Mouse (Mus musculus) kidney, postnatal 0 days (tissue): ENCODE data around the gene Gtse1. TPM values are rescaled to one million over a fixed set of nuclear protein-coding genes. Genes with fewer than 3 reads are reported as not detected.

ENCODE experiments used
- ATAC-seq: fragments of 200-750 bp; cut with Nextera tagmentation; replicated peaks from 2 replicates; pipeline ENCODE4 v1.8.0; 2017; ENCODE audit warnings: low read depth, moderate number of reproducible peaks, moderate TSS enrichment, moderate library complexity; ENCODE audit not compliant: low FRiP score
- DNase-seq: peaks from one replicate; pipeline ENCODE4 v3.0.0-alpha.2; 2016; ENCODE audit warnings: low spot score
- H3K27ac ChIP-seq: fragments of 300-500 bp; sonication (generic); 2 replicates; pipeline ENCODE4 v1.5.1; 2014; ENCODE audit warnings: mild to moderate bottlenecking
- H3K27me3 ChIP-seq: fragments of 300-500 bp; sonication (generic); 2 replicates; pipeline ENCODE4 v1.6.1; 2014; ENCODE audit warnings: low read length, mixed read lengths; ENCODE audit not compliant: insufficient read depth
- H3K36me3 ChIP-seq: fragments of 300-500 bp; sonication (generic); 2 replicates; pipeline ENCODE4 v1.6.1; 2014; ENCODE audit warnings: low read length, mixed read lengths; ENCODE audit not compliant: insufficient read depth
- H3K4me1 ChIP-seq: fragments of 300-500 bp; sonication (generic); replicated peaks from 2 replicates; pipeline ENCODE4 v1.6.1; 2014; ENCODE audit warnings: antibody characterized with exemption, low read length, mixed read lengths; ENCODE audit not compliant: insufficient read depth
- H3K4me2 ChIP-seq: fragments of 300-500 bp; sonication (generic); 2 replicates; pipeline ENCODE4 v1.6.1; 2014; ENCODE audit warnings: mild to moderate bottlenecking, low read length, moderate library complexity, mixed read lengths
- H3K4me3 ChIP-seq: fragments of 300-500 bp; sonication (generic); replicated peaks from 2 replicates; pipeline ENCODE4 v1.5.1; 2014; ENCODE audit warnings: low read depth, low read length
- H3K9ac ChIP-seq: fragments of 300-500 bp; sonication (generic); 2 replicates; pipeline ENCODE4 v1.6.1; 2014; ENCODE audit warnings: low read depth, low read length
- H3K9me3 ChIP-seq: fragments of 300-500 bp; sonication (generic); replicated peaks from 2 replicates; pipeline ENCODE4 v1.6.1; 2016; ENCODE audit warnings: low read length, inconsistent platforms, mixed read lengths
- CTCF ChIP-seq: IDR thresholded peaks from 2 replicates; pipeline ENCODE4 v1.5.1; 2016; ENCODE audit warnings: antibody characterized with exemption, low read depth, mild to moderate bottlenecking, moderate library complexity
- WGBS: fragments of 180-500 bp; shearing (Covaris S2); extraction: QIAGEN DNeasy Blood & Tissue Kit; methylation state at CpG from one replicate; pipeline ENCODE4 v1.1.7; 2014; 5-methylcytosine and 5-hydroxymethylcytosine counted together
- polyA plus RNA-seq: library from polyadenylated mRNA; unstranded; fragments of >200 nt; fragmentation: Nextera tagmentation; extraction: Ambion mirVana; gene quantifications from 2 replicates; pipeline ENCODE4 v1.2.1, GENCODE M21; 2015

Gtse1 gene
- 11.4 and 12.8 TPM in 2 replicates for polyA plus RNA-seq

DNA sequence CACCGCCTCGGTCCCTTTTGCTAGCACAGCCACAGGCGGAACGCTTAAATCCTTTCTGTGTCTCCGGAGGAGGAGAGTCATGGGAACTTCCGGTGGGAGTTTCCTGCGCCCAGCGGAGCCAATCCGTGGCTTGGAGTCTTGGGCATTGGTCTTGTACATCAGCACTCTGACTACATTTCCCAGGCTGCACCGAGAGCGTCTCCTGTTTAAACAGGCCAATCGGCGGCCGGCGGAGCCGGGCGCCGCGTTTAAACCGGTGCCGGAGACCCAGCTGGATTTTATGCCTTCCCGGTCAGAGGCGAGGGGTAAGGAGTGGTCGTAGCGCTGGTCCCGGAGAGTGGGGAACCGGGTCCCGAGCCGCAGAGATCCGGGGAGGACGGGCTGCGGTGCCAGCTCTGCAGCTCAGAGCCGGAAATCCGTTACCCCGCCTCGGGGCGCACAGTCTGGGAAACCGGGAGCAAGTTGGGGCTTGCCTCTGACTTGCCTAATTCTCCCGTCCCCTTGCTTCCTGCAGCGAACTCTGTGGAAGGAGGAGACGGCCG lies at the start of gene Gtse1:
Gtse1 (plus strand) TSS at position 256 of the 542 bp plus-strand sequence.
- peaks cover 5% of the 10 kb centered on the region for H3K36me3 ChIP-seq
- ATAC-seq (peak; percentile 99), DNase-seq (peak; percentile 99)
- H3K4me3 ChIP-seq, result peak within 1 kb of the TSS; percentile 82
- H3K9me3 ChIP-seq, result no peaks in the 10 kb centered on the region
- peak within 1 kb of the TSS; percentile 63 for H3K27ac ChIP-seq
- H3K27me3 ChIP-seq, result no peaks in the 10 kb centered on the region
- WGBS, result under 1% methylated on average over 42 of the region's 42 CpGs
- peak within 1 kb of the TSS; percentile 74 for H3K9ac ChIP-seq
- no peak for TF ChIP-seq CTCF
- peaks cover 6% of the 10 kb centered on the region; the same call in 1 of the 2 replicates for H3K4me1 ChIP-seq
- peak within 1 kb of the TSS; percentile 92 for H3K4me2 ChIP-seq

DNA sequence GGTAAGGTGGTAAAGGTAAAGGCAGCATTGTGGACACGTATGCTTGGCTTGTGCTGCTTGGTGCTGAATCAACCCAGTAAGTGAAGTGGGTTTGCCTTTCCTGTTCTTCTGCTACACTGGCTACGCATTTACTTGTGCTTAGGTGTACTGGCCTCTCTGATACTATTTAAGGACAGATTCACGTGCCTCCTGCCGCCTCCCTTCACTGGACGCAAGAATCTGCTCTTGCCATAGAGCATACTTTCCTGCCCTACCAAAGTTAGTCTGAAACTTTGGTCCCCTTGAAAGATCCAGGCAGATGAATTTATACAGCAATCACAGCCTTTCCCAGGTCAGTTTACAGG lies 49.1 kb upstream of the Gtse1 start:
- H3K4me2 ChIP-seq, result peak overlapping the region; percentile 85
- no peak for ATAC-seq
- peak overlapping the region; percentile 92; the same call in 1 of the 2 replicates for H3K27ac ChIP-seq
- peak overlapping the region; percentile 83 for H3K9ac ChIP-seq
- no peaks in the 10 kb centered on the region for H3K4me1 ChIP-seq
- WGBS, result 61% methylated on average over 5 of the region's 5 CpGs
- H3K4me3 ChIP-seq, result no peak overlapping the region
- TF ChIP-seq CTCF, result no peak
- no peaks in the 10 kb centered on the region for H3K27me3 ChIP-seq
- H3K9me3 ChIP-seq, result no peaks in the 10 kb centered on the region
- DNase-seq, result no peak
- H3K36me3 ChIP-seq, result no peaks in the 10 kb centered on the region

DNA sequence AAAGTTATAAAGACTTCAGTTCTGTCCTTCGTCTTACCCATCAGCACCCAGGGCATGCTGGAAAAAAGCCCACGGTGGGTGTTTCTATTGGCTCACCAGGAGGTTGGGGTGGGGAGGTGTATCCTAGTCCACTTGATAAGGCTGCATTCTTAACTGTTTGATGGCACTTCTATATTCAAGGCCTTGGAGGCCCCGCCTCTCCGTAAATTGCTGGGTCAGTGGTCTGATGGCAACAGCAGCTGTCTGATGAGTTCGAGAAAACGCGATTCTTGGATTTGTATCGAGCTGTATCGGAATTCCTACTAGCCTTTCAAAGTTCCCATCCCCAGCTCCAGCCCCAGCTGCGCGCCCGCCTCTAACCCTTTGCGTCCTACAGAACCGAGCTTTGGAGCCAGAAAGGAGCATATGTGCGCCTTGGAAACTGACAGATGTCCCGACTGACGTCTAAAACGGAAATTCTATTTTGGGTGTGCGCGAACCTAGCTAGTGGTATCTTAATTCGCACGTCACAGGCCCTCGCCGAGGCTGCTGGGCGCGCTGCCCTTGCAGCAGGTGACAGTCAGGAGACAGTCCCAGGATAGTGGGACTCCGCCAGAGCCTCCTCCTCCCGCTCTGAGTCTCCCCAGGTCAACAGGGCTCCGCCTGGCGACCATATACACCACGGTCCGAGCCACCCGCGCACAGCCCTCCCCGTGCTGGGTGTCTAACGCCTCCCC lies 48.6 kb upstream of the Gtse1 start:
- H3K27me3 ChIP-seq, result no peaks in the 10 kb centered on the region
- DNase-seq, result no peak

DNA sequence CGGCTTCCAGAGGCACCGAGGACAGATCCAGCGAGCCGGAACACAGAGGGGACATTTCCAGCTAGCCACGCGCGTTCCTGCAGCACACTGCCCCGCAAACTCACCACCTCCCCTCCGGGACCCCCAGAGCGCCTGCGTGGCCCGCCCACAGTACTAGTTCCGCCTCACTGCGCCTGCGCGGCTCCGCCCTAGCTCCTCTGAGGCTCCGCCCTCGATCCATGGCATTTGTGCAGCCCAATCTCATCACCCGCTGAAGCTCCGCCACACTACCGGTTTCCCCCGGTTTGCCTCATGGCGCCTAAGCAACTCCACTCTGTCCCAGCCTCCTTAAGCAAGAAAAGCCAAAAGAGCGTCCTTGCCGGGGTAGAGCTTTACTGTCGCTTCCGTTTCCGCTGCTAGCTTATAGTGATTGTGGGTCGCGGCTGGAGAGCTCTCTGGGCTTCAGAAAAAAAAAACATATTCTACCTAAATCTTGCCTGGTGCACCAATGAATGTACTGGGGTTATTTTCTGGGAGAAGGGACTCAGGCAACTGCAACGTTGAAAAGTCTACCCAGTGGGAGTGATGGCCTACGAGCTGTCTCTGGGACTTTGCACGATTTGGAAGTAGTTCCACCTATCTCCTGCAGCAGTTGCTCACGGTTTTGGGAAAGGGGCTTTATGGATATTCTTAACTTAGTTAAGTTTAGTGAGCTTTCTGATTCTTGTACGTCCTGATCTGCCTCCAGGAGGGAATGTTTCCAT lies 47.8 kb upstream of the Gtse1 start, which contains the start of gene Cdpf1:
Cdpf1 (minus strand) TSS at position 163 of the 743 bp plus-strand sequence.
- no peaks in the 10 kb centered on the region for H3K9me3 ChIP-seq
- WGBS, result 2% methylated on average over 36 of the region's 36 CpGs
- DNase-seq, result peak; percentile 99
- TF ChIP-seq CTCF, result no peak
- peak within 1 kb of the TSS; percentile 84 for H3K4me3 ChIP-seq
- no peaks in the 10 kb centered on the region for H3K4me1 ChIP-seq
- peak within 1 kb of the TSS; percentile 92 for H3K27ac ChIP-seq
- peak; percentile 96 for ATAC-seq
- H3K9ac ChIP-seq, result peak within 1 kb of the TSS; percentile 83
- peak within 1 kb of the TSS; percentile 85 for H3K4me2 ChIP-seq
- H3K27me3 ChIP-seq, result no peaks in the 10 kb centered on the region
- no peaks in the 10 kb centered on the region for H3K36me3 ChIP-seq

More for the DNA sequence above, 48.6 kb upstream of the Gtse1 start:
- Histone ChIP-seq H3K36me3 (no peaks in the 10 kb centered on the region), H3K9me3 (no peaks in the 10 kb centered on the region), H3K4me3 (peak overlapping the region; percentile 84), H3K27ac (peak overlapping the region; percentile 92), H3K9ac (peak overlapping the region; percentile 83), H3K4me1 (no peaks in the 10 kb centered on the region), H3K4me2 (peak overlapping the region; percentile 85)
- peak; percentile 32 for TF ChIP-seq CTCF
- peak; percentile 81 for ATAC-seq
- WGBS, result 2% methylated on average over 36 of the region's 36 CpGs

DNA sequence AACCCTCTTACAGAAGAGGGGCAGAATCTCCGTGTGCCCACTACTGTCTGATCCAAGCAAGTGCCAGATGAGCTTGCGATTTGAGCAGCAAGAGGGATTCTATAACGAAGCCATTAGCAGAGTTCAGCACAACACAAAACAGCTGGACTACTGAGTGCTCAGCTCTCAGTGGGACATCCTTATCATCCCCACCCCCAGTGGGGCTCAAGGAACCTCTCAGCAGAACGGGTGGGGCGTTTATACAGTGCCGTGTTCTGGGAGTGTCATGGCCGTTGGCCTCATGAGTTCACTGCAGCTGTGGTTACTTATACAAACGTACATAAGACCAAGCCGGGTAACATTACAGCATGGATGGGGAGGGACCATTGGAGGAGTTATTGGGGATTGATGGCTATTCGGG lies 46.1 kb upstream of the Gtse1 start:
- ATAC-seq, result no peak
- H3K36me3 ChIP-seq, result no peaks in the 10 kb centered on the region
- no peak overlapping the region for H3K4me3 ChIP-seq
- no peak overlapping the region for H3K27ac ChIP-seq
- H3K4me2 ChIP-seq, result no peak overlapping the region
- H3K4me1 ChIP-seq, result no peaks in the 10 kb centered on the region
- no peak overlapping the region for H3K9ac ChIP-seq
- H3K27me3 ChIP-seq, result no peaks in the 10 kb centered on the region
- no peak for DNase-seq
- TF ChIP-seq CTCF, result no peak
- H3K9me3 ChIP-seq, result no peaks in the 10 kb centered on the region
- WGBS, result 66% methylated on average over 10 of the region's 10 CpGs
